Mouse (Mus musculus): ENCODE results near the gene Plk5. TPM values are rescaled to one million over a fixed set of nuclear protein-coding genes. Genes with fewer than 3 reads are reported as not detected.

Gene Plk5
- total and polyA plus RNA-seq, 3 experiments, result 0.19 TPM; not detected in 1

- no peak for TF ChIP-seq HCFC1 (IDR thresholded peaks at IDR 0.05; ENCODE audit: low read depth, low read length)
- no peak for TF ChIP-seq CHD1 (IDR thresholded peaks at IDR 0.05; ENCODE audit: low read depth, low read length)
- no peak for TF ChIP-seq JUND (IDR thresholded peaks at IDR 0.05; ENCODE audit: low read depth, low read length)
- peak; percentile 70; the same call in 1 of the 2 replicates for TF ChIP-seq MAX (IDR thresholded peaks at IDR 0.05; ENCODE audit: low read length)
Measured at GRCm38 (mm10) chr10:80339941-80340750, 16.1 kb upstream of the Plk5 start (continued).

- H3K9ac ChIP-seq (ENCODE audit: control insufficient read depth, low read depth, low read length, poor library complexity, severe bottlenecking), result no peak overlapping the region
- no peaks in the 10 kb centered on the region for H3K27me3 ChIP-seq (ENCODE audit: control insufficient read depth in 1 of 2, insufficient read depth in 2 of 2, low read length in 2 of 2)
- TF ChIP-seq E2F4 (IDR thresholded peaks at IDR 0.05; ENCODE audit: borderline replicate concordance, low read depth, low read length), result no peak
- no peak for TF ChIP-seq JUND (IDR thresholded peaks at IDR 0.05; ENCODE audit: low read depth, low read length)
- no peak for TF ChIP-seq BHLHE40 (IDR thresholded peaks at IDR 0.05; ENCODE audit: borderline replicate concordance, low read depth, low read length)
- TF ChIP-seq GABPA (IDR thresholded peaks at IDR 0.05; ENCODE audit: low read depth, low read length), result no peak
- TF ChIP-seq USF2 (IDR thresholded peaks at IDR 0.05; ENCODE audit: borderline replicate concordance in 1 of 2, insufficient read depth in 1 of 2, low read depth in 1 of 2, low read length in 2 of 2), result no peak
- TF ChIP-seq ETS1 (IDR thresholded peaks at IDR 0.05; ENCODE audit: low read depth, low read length), result no peak
- no peak for TF ChIP-seq MYC (IDR thresholded peaks at IDR 0.05; ENCODE audit: low read depth, low read length)
- no peak for TF ChIP-seq MEF2A (IDR thresholded peaks at IDR 0.05; ENCODE audit: extremely low read depth, insufficient replicate concordance, low read depth, low read length, poor library complexity, severe bottlenecking)
- TF ChIP-seq CHD1 (IDR thresholded peaks at IDR 0.05; ENCODE audit: low read depth, low read length), result no peak
- TF ChIP-seq GATA1 (IDR thresholded peaks at IDR 0.05; ENCODE audit: low read depth, low read length), result no peak
- TF ChIP-seq SIN3A (IDR thresholded peaks at IDR 0.05; ENCODE audit: low read length), result no peak
- no peak for TF ChIP-seq MXI1 (IDR thresholded peaks at IDR 0.05; ENCODE audit: low read depth, low read length)
- no peak for TF ChIP-seq SMC3 (IDR thresholded peaks at IDR 0.05; ENCODE audit: low read depth, low read length)
- TF ChIP-seq HCFC1 (IDR thresholded peaks at IDR 0.05; ENCODE audit: low read depth, low read length), result no peak
- TF ChIP-seq ZNF384 (IDR thresholded peaks at IDR 0.05; ENCODE audit: low read depth, low read length), result no peak
- no peak for DNase-seq (ENCODE audit: low read depth, low spot score)
- no peaks in the 10 kb centered on the region for H3K9me3 ChIP-seq (replicated peaks; ENCODE audit: insufficient read depth, low read length)
- H3K4me3 ChIP-seq (ENCODE audit: control insufficient read depth in 1 of 2, insufficient read depth in 1 of 2, low read depth in 2 of 2, low read length in 2 of 2), result no peak overlapping the region
- no peaks in the 10 kb centered on the region for H3K79me2 ChIP-seq (ENCODE audit: control insufficient read depth, insufficient read depth, low read length, poor library complexity)
- H3K36me3 ChIP-seq (ENCODE audit: control insufficient read depth in 1 of 2, insufficient read depth in 2 of 2, low read length in 2 of 2), result peaks cover 0 to 12% of the 10 kb centered on the region in 2 experiments; a peak in 3 of 4 replicates
- peaks cover 8 to 22% of the 10 kb centered on the region in 2 experiments for H3K4me1 ChIP-seq (ENCODE audit: control insufficient read depth in 1 of 2, insufficient read depth in 2 of 2, low read length in 2 of 2)
- H3K27ac ChIP-seq (ENCODE audit: control insufficient read depth, low read depth, low read length), result no peak overlapping the region
Measured at GRCm38 (mm10) chr10:80341026-80341425, 15.2 kb upstream of the Plk5 start.
